Mouse (Mus musculus) liver, embryonic 14.5 days (tissue): ENCODE measurements around the gene Whrn.
A peak's percentile ranks its signal among the peaks of the same experiment; 100 is the strongest.

Source experiments
- CTCF ChIP-seq: IDR thresholded peaks from 2 replicates; pipeline ENCODE4 v1.5.1; 2016; ENCODE audit warnings: antibody characterized with exemption, low read depth, control low read depth
- EP300 ChIP-seq: IDR thresholded peaks from 2 replicates; pipeline ENCODE4 v1.6.1; 2016; ENCODE audit warnings: antibody characterized with exemption, low read depth

DNA sequence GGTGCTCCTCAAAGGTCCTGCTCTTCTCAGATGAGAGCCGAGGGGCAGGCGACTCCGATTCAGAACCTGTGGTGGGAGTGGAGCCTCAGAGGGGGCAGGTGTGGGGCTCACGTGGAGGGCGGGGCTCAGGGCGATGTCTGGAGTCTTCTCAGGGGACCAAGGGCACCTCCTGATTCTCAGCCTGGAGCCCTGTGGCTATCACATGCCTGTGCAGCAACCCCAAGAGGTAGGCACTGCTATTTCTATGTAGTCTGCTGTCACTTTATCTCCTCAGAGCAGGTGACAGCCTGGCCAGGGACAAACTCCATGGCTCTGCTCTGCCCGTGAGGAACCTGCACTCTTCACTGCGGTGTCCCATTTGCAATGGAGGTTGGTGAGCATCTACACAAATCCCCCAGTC is 122.4 kb downstream of the Whrn start:
- TF ChIP-seq CTCF, result no peak
- peak; percentile 67 for TF ChIP-seq EP300
